Mouse (Mus musculus): ENCODE results near the gene Nkap. TPM values are rescaled to one million over a fixed set of nuclear protein-coding genes. Genes with fewer than 3 reads are reported as not detected.
"Not testable (repeated sequence)": the region's sequence is repeated elsewhere in the genome, so short reads cannot be mapped to it uniquely, and the experiment has no call there.

The Nkap gene
- 10 to 100 TPM; 12.1 to 14.0 (median 12.6) TPM for total RNA-seq (2022)

GRCm38 (mm10) chrX:37126671-37127358 is at the start of gene Nkap:
Gene Nkap (plus strand): TSS chrX:37126795.
- peak; percentile 48 to 55 for DNase-seq (ENCODE audit: low spot score in 2 of 2)

GRCm38 (mm10) chrX:37080345-37080744 is 46.2 kb upstream of the Nkap start:
- DNase-seq (ENCODE audit: low spot score in 2 of 2): not testable (repeated sequence)

DNA sequence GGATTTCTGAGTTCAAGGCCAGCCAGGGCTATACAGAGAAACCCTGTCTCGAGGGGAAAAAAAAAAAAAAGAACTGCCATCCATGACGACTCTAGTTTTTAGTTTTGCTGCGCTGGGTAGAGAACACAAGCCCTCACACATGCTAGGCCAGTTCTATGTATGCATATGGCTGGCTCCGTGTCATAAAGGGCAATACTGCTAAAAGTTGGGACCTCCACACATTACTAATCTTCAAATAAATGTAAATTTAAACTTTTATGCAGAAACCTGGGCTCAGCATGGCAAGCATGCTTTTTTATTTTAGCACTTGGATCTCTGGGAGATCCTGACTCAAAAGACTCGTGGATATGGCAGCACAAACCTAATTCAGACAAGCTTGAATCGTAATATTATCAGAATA is 45.4 kb upstream of the Nkap start:
- no peak for DNase-seq (ENCODE audit: low spot score in 2 of 2)

- peak; percentile 3 to 11 for DNase-seq (ENCODE audit: low spot score in 2 of 2)
Observed at GRCm38 (mm10) chrX:37084318-37084926, 42.2 kb upstream of the Nkap start.

- DNase-seq (ENCODE audit: low spot score in 2 of 2): peak; percentile 73 to 82
Observed at GRCm38 (mm10) chrX:37084927-37085660, 41.5 kb upstream of the Nkap start, which contains the start of gene Rpl39. Gene Rpl39 (minus strand): TSS chrX:37085402.

DNA sequence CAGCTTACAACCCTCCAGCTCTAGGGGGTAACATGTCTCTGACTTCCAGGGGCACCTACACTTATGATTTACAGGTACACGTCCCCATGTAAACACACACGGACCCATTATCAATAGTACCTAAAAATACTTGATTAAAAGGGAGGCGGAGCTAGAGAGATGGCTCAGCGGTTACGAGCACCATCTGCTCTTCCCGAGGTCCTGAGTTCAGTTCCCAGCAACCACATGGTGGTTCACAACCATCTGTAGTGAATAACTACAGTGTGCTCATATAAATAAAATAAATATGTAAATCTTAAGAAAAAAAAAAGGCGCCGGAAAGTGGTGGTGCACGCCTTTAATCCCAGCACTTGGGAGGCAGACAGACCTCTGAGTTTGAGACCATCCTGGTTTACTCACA is 40.9 kb upstream of the Nkap start:
- DNase-seq (ENCODE audit: low spot score in 2 of 2): no peak

GRCm38 (mm10) chrX:37088778-37089177 is 37.8 kb upstream of the Nkap start:
- DNase-seq (ENCODE audit: low spot score in 2 of 2): no peak

DNA sequence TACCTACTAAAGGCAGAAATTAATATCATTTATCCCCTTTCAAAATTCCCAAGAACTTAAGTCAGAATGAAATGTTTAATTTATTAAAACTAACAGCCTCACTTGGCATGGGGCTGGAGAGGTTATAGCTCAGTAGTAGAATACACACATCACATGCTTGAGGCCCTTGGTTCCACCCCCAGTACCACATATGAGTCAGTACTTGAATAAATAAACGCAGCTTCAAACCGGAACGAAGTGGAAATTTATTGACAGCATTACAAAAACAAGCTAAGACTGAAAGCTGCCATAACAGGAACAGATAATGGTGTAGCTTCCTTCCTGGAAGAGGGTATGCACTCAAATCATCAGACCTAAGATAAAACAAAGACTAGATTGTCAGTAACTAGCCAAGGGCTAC is 35.1 kb upstream of the Nkap start:
- DNase-seq (ENCODE audit: low spot score in 2 of 2): no peak

GRCm38 (mm10) chrX:37095106-37095768 is 31.4 kb upstream of the Nkap start:
- no peak for DNase-seq (ENCODE audit: low spot score in 2 of 2)

DNA sequence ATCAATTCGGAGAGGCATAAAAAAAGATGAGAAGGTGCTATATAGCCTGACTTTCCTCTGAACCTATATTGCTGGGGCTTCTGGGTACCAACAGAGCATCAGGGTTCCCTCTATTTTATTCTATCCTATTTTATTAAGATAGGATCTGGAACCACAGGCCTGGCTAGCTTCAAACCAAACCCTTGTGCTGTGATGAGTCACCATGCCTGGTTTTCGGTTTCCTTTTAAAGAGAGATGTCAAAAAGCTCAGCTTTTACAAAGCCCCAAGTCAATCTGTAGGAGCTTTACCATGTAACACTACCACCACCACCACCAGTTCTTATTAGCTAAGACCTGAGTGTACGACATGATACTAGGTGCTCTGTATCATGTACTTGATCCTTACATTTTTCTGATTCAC is 27.9 kb upstream of the Nkap start:
- DNase-seq (ENCODE audit: low spot score in 2 of 2): no peak

- no peak for DNase-seq (ENCODE audit: low spot score in 2 of 2)
Observed at GRCm38 (mm10) chrX:37103826-37104225, 22.8 kb upstream of the Nkap start.

GRCm38 (mm10) chrX:37109526-37110192 is 16.9 kb upstream of the Nkap start:
- DNase-seq (ENCODE audit: low spot score in 2 of 2): no peak

- DNase-seq (ENCODE audit: low spot score in 2 of 2): peak; percentile 64 to 95
Observed at GRCm38 (mm10) chrX:37110193-37110880, 16.3 kb upstream of the Nkap start, which contains the start of gene Upf3b. Gene Upf3b (minus strand): TSS chrX:37110322.

- DNase-seq (ENCODE audit: low spot score in 2 of 2): no peak
Observed at GRCm38 (mm10) chrX:37110881-37111193, 15.8 kb upstream of the Nkap start.

DNA sequence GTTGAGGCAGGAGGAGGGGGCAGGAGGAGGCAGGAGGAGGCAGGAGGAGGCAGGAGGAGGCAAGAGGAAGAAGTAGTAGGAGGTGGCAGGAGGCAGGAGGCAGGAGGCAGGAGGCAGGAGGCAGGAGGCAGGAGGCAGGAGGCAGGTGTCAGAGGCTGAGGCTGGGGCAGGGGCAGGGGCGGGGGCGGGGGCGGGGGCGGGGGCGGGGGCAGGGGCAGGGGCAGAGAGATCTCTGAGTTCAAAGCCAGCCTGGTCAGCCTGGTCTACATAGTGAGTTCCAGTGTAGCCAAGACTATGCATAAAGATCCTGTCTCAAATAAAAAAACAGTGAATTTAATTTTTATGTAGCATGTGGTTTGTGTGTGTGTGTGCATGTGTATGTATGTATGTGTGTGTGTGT is 9.5 kb upstream of the Nkap start:
- DNase-seq (ENCODE audit: low spot score in 2 of 2): no peak

- no peak for DNase-seq (ENCODE audit: low spot score in 2 of 2)
Observed at GRCm38 (mm10) chrX:37119585-37119984, 7.0 kb upstream of the Nkap start.

DNA sequence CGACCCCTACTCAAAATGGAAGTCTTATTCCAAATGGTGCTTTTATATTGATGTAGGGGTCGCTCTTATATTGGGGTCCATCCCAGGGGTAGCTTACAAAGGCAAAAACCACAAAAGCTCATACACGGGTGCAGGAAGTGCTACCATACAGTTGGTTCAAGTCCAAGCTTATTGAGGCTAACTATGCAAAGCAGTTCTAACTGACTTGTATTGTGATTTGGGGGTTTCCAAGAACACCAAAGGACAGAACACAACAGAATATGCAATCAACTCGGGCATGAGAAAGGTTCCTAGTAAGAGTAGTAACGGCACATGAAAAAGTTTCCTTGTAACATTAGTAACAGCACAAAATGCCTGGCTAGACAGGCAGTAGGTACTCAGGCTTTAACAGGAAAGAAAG is 6.4 kb upstream of the Nkap start:
- no peak for DNase-seq (ENCODE audit: low spot score in 2 of 2)

DNA sequence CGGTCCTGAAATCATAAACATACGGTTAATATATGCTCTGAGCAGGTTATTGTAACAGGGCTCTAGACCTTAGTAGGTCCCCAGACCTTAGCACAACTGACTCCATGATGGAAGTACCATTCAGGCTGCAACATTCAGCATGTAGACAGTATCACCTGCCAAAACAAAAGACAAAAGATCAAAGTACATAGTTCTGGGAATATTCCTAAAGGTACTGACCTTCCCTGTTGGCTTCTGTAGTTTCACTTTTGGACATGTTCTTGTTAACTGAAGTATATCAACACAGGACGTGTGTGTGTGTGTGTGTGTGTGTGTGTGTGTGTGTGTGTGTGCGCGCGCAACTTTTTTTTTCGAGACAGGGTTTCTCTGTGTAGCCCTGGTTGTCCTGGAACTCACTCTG is 1.1 kb upstream of the Nkap start:
- DNase-seq (ENCODE audit: low spot score in 2 of 2): no peak

- no peak for DNase-seq (ENCODE audit: low spot score in 2 of 2)
Observed at GRCm38 (mm10) chrX:37141732-37142131, 15.1 kb downstream of the Nkap start.

- not testable (repeated sequence) for DNase-seq (ENCODE audit: low spot score in 2 of 2)
Observed at GRCm38 (mm10) chrX:37144498-37144897, 17.9 kb downstream of the Nkap start.

- no peak for DNase-seq (ENCODE audit: low spot score in 2 of 2)
Observed at GRCm38 (mm10) chrX:37144954-37145353, 18.4 kb downstream of the Nkap start.

All from left cerebral cortex, adult 8-10 months (tissue).